Mouse (Mus musculus): ENCODE measurements around the gene Usf3. TPM values are rescaled to one million over a fixed set of nuclear protein-coding genes. Genes with fewer than 3 reads are reported as not detected.

Usf3 gene
- polyA plus RNA-seq, 1 experiment from 2014 or later, result 7.8 TPM

DNA sequence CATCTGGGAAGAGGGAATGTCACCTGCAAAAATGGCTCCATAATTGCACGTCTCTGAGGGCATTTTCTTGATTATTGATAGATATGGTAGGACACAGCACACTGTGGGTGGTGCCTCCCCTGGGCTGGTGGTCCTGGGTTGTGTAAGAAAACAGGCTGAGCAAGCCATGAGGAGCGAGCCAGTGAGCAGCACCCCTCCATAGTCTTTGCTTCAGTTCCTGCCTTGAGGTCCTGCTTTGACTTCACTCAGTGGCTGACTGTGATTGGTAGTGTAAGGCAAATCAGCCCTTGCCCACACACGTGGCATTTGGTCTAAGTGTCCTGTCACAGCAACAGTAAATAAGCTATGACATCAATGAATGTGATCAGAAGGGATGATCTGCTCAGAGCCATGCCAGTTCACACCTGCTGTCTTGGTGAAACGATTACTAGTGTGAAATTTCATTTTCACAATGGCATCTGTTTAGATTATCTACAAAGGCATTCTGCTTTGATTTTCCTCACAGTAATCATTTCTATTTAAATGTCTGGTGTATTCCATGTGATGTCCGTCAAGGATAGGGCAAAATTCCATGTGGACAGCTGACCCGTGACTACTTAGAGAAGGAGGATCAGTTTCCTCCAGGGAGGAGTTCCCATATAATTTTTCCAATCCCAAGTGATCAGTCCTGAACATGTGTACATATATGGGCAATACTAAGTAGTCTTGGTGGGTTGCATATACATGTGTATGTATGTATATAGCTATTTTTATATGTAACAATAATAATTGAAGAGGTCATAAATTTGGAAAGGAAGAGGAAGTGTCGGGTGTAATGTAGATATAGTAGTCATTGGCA lies 81.0 kb downstream of the Usf3 start:
- Histone ChIP-seq H3K27ac (ENCODE audit: low read length) (no peak overlapping the region), H3K9ac (replicated peaks; ENCODE audit: low read depth, low read length) (no peak overlapping the region), H3K9me3 (ENCODE audit: control insufficient read depth, low read depth, low read length) (no peaks in the 10 kb centered on the region), H3K36me3 (ENCODE audit: control insufficient read depth, insufficient read depth, low read length) (no peaks in the 10 kb centered on the region), H3K4me3 (ENCODE audit: low read depth, low read length) (no peak overlapping the region), H3K4me1 (ENCODE audit: control insufficient read depth, insufficient read depth, low read length) (peaks cover 4% of the 10 kb centered on the region; the same call in 1 of the 2 replicates), H3K4me2 (replicated peaks; ENCODE audit: low read depth, low read length) (no peak overlapping the region), H3K27me3 (ENCODE audit: control insufficient read depth, insufficient read depth, low read length) (no peaks in the 10 kb centered on the region)
- 75% methylated on average over 7 of the region's 7 CpGs for WGBS
- no peak for ATAC-seq (ENCODE audit: insufficient number of reproducible peaks, insufficient read depth, low FRiP score, low read depth)

DNA sequence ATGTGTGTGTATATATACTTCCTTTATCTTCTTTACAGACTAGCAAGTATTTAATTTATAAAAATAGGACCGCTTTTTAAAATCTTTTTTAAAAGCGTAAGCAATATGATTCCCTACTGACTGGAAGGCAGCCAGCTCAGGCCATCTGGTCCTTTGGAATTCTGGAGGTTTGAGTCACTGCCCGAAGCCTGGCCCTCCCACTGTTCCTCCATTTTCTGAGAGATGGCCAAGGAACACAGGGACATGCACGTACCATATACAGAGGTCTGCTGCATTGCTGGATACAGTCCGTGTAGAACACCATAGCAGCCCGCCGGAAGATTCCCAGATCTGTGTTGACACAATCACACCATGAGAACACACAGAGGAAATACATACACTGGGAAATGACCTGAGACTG lies 81.7 kb downstream of the Usf3 start:
- no peaks in the 10 kb centered on the region for H3K9me3 ChIP-seq (ENCODE audit: control insufficient read depth, low read depth, low read length)
- WGBS, result 60% methylated on average over 7 of the region's 7 CpGs
- no peaks in the 10 kb centered on the region for H3K27me3 ChIP-seq (ENCODE audit: control insufficient read depth, insufficient read depth, low read length)
- H3K4me2 ChIP-seq (replicated peaks; ENCODE audit: low read depth, low read length), result no peak overlapping the region
- H3K36me3 ChIP-seq (ENCODE audit: control insufficient read depth, insufficient read depth, low read length), result no peaks in the 10 kb centered on the region
- peaks cover 4% of the 10 kb centered on the region; the same call in 1 of the 2 replicates for H3K4me1 ChIP-seq (ENCODE audit: control insufficient read depth, insufficient read depth, low read length)
- no peak overlapping the region for H3K27ac ChIP-seq (ENCODE audit: low read length)
- no peak overlapping the region for H3K9ac ChIP-seq (replicated peaks; ENCODE audit: low read depth, low read length)
- no peak overlapping the region for H3K4me3 ChIP-seq (ENCODE audit: low read depth, low read length)
- peak; percentile 67; the same call in 1 of the 2 replicates for ATAC-seq (ENCODE audit: insufficient number of reproducible peaks, insufficient read depth, low FRiP score, low read depth)

DNA sequence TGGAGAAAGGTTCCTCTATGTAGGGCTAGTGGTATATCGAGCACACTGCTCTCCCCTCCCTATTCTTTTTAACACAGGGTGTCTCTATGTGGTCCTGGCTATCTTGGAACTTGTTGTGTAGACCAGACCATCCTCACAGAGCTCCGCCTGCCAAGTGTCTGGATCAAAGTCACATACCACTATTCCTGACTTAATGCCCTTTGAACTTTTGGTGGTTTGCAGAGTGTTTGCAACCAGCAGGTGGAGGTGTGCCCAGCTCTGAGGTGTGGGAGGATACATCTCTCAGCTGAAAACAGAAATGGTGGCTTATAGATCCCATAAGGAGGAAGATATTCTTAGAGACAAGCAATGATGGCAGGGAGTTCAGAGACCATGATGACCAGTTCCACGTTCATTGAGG lies 84.4 kb downstream of the Usf3 start:
- H3K27me3 ChIP-seq (ENCODE audit: control insufficient read depth, insufficient read depth, low read length), result no peaks in the 10 kb centered on the region
- no peak for ATAC-seq (ENCODE audit: insufficient number of reproducible peaks, insufficient read depth, low FRiP score, low read depth)
- 85% methylated on average over 3 of the region's 3 CpGs for WGBS
- H3K4me2 ChIP-seq (replicated peaks; ENCODE audit: low read depth, low read length), result no peak overlapping the region
- no peak overlapping the region for H3K9ac ChIP-seq (replicated peaks; ENCODE audit: low read depth, low read length)
- no peak overlapping the region for H3K27ac ChIP-seq (ENCODE audit: low read length)
- no peak overlapping the region for H3K4me3 ChIP-seq (ENCODE audit: low read depth, low read length)
- no peaks in the 10 kb centered on the region for H3K9me3 ChIP-seq (ENCODE audit: control insufficient read depth, low read depth, low read length)
- H3K4me1 ChIP-seq (ENCODE audit: control insufficient read depth, insufficient read depth, low read length), result peaks cover 4% of the 10 kb centered on the region; the same call in 1 of the 2 replicates
- H3K36me3 ChIP-seq (ENCODE audit: control insufficient read depth, insufficient read depth, low read length), result no peaks in the 10 kb centered on the region

DNA sequence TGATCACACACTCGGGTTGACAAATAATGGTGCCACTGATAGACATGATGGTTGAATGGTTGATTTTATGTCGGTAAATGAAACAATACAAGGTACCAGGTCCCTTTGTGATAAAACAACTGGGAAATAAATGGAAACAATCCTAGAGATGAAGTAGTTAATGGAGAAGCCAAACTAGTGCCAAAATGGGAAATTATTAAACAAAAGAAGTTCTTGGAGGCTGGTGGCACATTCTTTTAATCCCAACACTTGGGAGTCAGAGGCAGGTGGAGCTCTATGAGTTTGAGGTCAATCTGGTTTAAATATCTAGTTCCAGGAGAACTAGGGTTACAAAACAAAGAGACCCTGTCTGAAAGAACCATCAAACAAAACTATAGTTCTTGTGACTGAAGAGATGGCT lies 91.9 kb downstream of the Usf3 start:
- H3K4me2 ChIP-seq (replicated peaks; ENCODE audit: low read depth, low read length), result no peak overlapping the region
- no peaks in the 10 kb centered on the region for H3K9me3 ChIP-seq (ENCODE audit: control insufficient read depth, low read depth, low read length)
- H3K36me3 ChIP-seq (ENCODE audit: control insufficient read depth, insufficient read depth, low read length), result no peaks in the 10 kb centered on the region
- no peak overlapping the region for H3K4me3 ChIP-seq (ENCODE audit: low read depth, low read length)
- no peak for ATAC-seq (ENCODE audit: insufficient number of reproducible peaks, insufficient read depth, low FRiP score, low read depth)
- 58% methylated on average over 2 of the region's 2 CpGs for WGBS
- H3K27ac ChIP-seq (ENCODE audit: low read length), result no peak overlapping the region
- no peak overlapping the region for H3K9ac ChIP-seq (replicated peaks; ENCODE audit: low read depth, low read length)
- H3K27me3 ChIP-seq (ENCODE audit: control insufficient read depth, insufficient read depth, low read length), result no peaks in the 10 kb centered on the region
- H3K4me1 ChIP-seq (ENCODE audit: control insufficient read depth, insufficient read depth, low read length), result no peaks in the 10 kb centered on the region

DNA sequence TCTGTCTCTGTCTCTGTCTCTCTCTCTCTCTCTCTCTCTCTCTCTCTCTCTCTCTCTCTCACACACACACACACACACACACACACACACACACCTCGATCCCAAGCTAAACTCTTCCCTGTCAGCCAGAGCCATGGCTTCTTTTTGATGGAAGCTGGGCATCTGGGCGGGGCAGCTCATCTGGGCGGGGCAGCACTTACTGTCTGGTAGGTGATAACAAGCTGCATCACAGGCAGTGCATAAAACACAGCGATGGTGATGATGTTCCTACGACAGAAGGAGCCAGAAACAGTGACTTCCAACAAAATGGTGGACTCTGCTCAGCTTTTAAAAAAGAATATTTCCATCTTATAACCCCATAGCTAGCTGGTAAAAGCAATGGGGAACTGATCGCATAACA lies 92.5 kb downstream of the Usf3 start:
- H3K4me2 ChIP-seq (replicated peaks; ENCODE audit: low read depth, low read length), result no peak overlapping the region
- ATAC-seq (ENCODE audit: insufficient number of reproducible peaks, insufficient read depth, low FRiP score, low read depth), result no peak
- no peaks in the 10 kb centered on the region for H3K36me3 ChIP-seq (ENCODE audit: control insufficient read depth, insufficient read depth, low read length)
- H3K27ac ChIP-seq (ENCODE audit: low read length), result no peak overlapping the region
- H3K4me1 ChIP-seq (ENCODE audit: control insufficient read depth, insufficient read depth, low read length), result no peaks in the 10 kb centered on the region
- no peak overlapping the region for H3K4me3 ChIP-seq (ENCODE audit: low read depth, low read length)
- H3K9me3 ChIP-seq (ENCODE audit: control insufficient read depth, low read depth, low read length), result no peaks in the 10 kb centered on the region
- no peak overlapping the region for H3K9ac ChIP-seq (replicated peaks; ENCODE audit: low read depth, low read length)
- WGBS, result 85% methylated on average over 6 of the region's 6 CpGs
- H3K27me3 ChIP-seq (ENCODE audit: control insufficient read depth, insufficient read depth, low read length), result no peaks in the 10 kb centered on the region

DNA sequence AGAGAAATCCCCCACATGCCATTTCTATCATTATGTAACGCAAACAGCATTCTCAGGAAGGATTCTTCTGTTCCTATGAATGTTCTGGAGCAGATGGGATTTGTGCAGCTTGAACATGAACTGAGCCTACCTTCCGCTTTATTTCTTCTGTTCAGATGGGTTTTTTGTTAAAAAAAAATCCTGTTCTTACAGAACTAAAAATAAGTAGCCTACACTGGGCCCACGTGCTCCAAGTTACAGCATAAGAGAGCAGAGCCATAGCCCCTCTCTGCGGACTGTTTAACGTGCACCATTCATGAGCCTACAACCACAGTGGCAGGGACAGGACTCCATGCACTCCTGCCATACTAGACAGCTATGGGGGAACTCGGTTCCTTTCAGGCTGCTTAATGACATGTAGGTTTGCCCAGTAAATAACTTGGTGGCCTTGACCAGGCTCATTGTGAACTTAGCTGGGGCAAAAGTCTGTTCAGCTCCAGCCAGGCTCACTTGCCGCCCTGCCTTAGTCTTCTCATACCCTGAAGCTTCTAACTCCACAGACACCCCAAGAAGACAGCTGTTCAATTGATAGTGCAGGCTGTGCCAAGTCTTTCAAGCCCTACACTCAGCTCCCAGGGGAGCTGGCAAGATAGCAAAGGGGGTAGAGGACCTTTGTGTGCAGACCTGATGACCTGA lies 95.6 kb downstream of the Usf3 start:
- Histone ChIP-seq H3K27me3 (ENCODE audit: control insufficient read depth, insufficient read depth, low read length) (no peaks in the 10 kb centered on the region), H3K27ac (ENCODE audit: low read length) (no peak overlapping the region), H3K4me1 (ENCODE audit: control insufficient read depth, insufficient read depth, low read length) (no peaks in the 10 kb centered on the region), H3K36me3 (ENCODE audit: control insufficient read depth, insufficient read depth, low read length) (no peaks in the 10 kb centered on the region), H3K4me2 (replicated peaks; ENCODE audit: low read depth, low read length) (no peak overlapping the region), H3K9ac (replicated peaks; ENCODE audit: low read depth, low read length) (no peak overlapping the region), H3K9me3 (ENCODE audit: control insufficient read depth, low read depth, low read length) (no peaks in the 10 kb centered on the region), H3K4me3 (ENCODE audit: low read depth, low read length) (no peak overlapping the region)
- no peak for ATAC-seq (ENCODE audit: insufficient number of reproducible peaks, insufficient read depth, low FRiP score, low read depth)
- 86% methylated on average over 7 of the region's 7 CpGs for WGBS

DNA sequence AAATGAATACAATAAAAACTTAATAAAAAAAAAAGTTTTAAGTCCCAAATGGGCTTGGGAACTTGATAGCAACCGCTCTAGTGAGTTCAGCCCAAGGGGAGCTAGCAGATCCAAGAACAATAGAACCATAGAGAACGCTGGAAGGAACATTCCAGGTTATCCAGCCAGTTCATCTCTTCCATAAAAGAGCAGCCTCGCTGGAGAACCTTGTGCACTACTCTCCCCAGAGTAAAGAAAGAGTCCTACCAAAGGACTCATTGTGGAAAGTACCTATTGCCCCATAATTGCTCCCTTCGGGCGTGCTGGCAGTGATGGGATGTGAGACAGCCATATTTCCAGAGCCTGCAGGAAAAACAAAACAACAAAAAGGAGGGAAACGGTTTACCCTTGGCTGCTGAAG lies 96.5 kb downstream of the Usf3 start:
- 76% methylated on average over 6 of the region's 6 CpGs for WGBS
- H3K27ac ChIP-seq (ENCODE audit: low read length), result no peak overlapping the region; the same call in 1 of the 2 replicates
- H3K4me2 ChIP-seq (replicated peaks; ENCODE audit: low read depth, low read length), result no peak overlapping the region

DNA sequence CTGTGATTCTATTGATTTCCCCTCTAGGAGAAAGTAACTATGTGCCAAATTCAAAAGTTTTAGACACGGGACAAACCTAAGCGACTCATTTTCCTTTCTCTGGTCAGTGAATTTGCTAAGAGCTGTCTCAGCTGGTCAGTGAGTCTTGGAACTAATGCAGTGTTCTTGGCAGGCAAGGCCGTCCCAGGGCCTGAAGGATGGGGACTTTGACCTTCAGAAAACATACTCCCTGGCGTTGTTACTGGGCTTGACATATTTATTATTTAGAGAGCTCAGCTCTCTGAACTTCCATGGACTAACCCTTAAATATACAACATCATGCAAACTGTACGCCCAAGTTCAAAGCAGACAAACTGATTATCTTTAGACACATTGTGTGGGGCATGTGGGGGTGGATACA lies 97.6 kb downstream of the Usf3 start:
- no peak overlapping the region for H3K27ac ChIP-seq (ENCODE audit: low read length)
- no peaks in the 10 kb centered on the region for H3K27me3 ChIP-seq (ENCODE audit: control insufficient read depth, insufficient read depth, low read length)
- ATAC-seq (ENCODE audit: insufficient number of reproducible peaks, insufficient read depth, low FRiP score, low read depth), result peak; percentile 58; the same call in 1 of the 2 replicates
- H3K9me3 ChIP-seq (ENCODE audit: control insufficient read depth, low read depth, low read length), result no peaks in the 10 kb centered on the region
- no peak overlapping the region for H3K4me3 ChIP-seq (ENCODE audit: low read depth, low read length)
- H3K36me3 ChIP-seq (ENCODE audit: control insufficient read depth, insufficient read depth, low read length), result no peaks in the 10 kb centered on the region
- no peak overlapping the region for H3K4me2 ChIP-seq (replicated peaks; ENCODE audit: low read depth, low read length)
- H3K9ac ChIP-seq (replicated peaks; ENCODE audit: low read depth, low read length), result no peak overlapping the region
- 35% methylated on average over 5 of the region's 5 CpGs for WGBS
- no peaks in the 10 kb centered on the region for H3K4me1 ChIP-seq (ENCODE audit: control insufficient read depth, insufficient read depth, low read length)

More for the DNA sequence above, 96.5 kb downstream of the Usf3 start:
- Histone ChIP-seq H3K4me3 (ENCODE audit: low read depth, low read length) (no peak overlapping the region), H3K9me3 (ENCODE audit: control insufficient read depth, low read depth, low read length) (no peaks in the 10 kb centered on the region), H3K27me3 (ENCODE audit: control insufficient read depth, insufficient read depth, low read length) (no peaks in the 10 kb centered on the region), H3K4me1 (ENCODE audit: control insufficient read depth, insufficient read depth, low read length) (no peaks in the 10 kb centered on the region), H3K9ac (replicated peaks; ENCODE audit: low read depth, low read length) (no peak overlapping the region), H3K36me3 (ENCODE audit: control insufficient read depth, insufficient read depth, low read length) (no peaks in the 10 kb centered on the region)
- no peak for ATAC-seq (ENCODE audit: insufficient number of reproducible peaks, insufficient read depth, low FRiP score, low read depth)

Measured in stomach, embryonic 14.5 days (tissue).